Mouse (Mus musculus) intestine, embryonic 14.5 days (tissue): ENCODE results near the gene Arpc1b. TPM values are rescaled to one million over a fixed set of nuclear protein-coding genes. Genes with fewer than 3 reads are reported as not detected.
A peak's percentile ranks its signal among the peaks of the same experiment; 100 is the strongest.
"Not testable (repeated sequence)": the region's sequence is repeated elsewhere in the genome, so short reads cannot be mapped to it uniquely, and the experiment has no call there.

ENCODE experiments used
- ATAC-seq: fragments of 200-750 bp; cut with Nextera tagmentation; replicated peaks from 2 replicates; pipeline ENCODE4 v1.8.0; 2017; ENCODE audit warnings: low read depth, moderate number of reproducible peaks, moderate TSS enrichment, moderate library complexity; ENCODE audit not compliant: low FRiP score, low TSS enrichment
- DNase-seq: peaks from one replicate; pipeline ENCODE4 v3.0.0-alpha.2; 2018; ENCODE audit warnings: low spot score
- H3K27ac ChIP-seq: fragments of 300-500 bp; sonication (generic); 2 replicates; pipeline ENCODE4 v1.5.1; 2014; ENCODE audit warnings: low read depth, mild to moderate bottlenecking, control low read depth
- H3K27me3 ChIP-seq: fragments of 300-500 bp; sonication (generic); replicated peaks from 2 replicates; pipeline ENCODE4 v1.6.1; 2014; ENCODE audit warnings: low read length, control low read depth; ENCODE audit not compliant: control insufficient read depth, insufficient read depth
- H3K36me3 ChIP-seq: fragments of 300-500 bp; sonication (generic); 2 replicates; pipeline ENCODE4 v1.6.1; 2014; ENCODE audit warnings: low read length, control low read depth; ENCODE audit not compliant: control insufficient read depth, insufficient read depth
- H3K4me1 ChIP-seq: fragments of 300-500 bp; sonication (generic); replicated peaks from 2 replicates; pipeline ENCODE4 v1.6.1; 2014; ENCODE audit warnings: low read length, control low read depth, mixed read lengths; ENCODE audit not compliant: control insufficient read depth, insufficient read depth
- H3K4me2 ChIP-seq: fragments of 300-500 bp; sonication (generic); 2 replicates; pipeline ENCODE4 v1.6.1; 2014; ENCODE audit warnings: low read length
- H3K4me3 ChIP-seq: fragments of 300-500 bp; sonication (generic); 2 replicates; pipeline ENCODE4 v1.5.1; 2014; ENCODE audit warnings: low read depth, low read length, control low read depth, mixed read lengths
- H3K9ac ChIP-seq: fragments of 300-500 bp; sonication (generic); 2 replicates; pipeline ENCODE4 v1.6.1; 2014; ENCODE audit warnings: mild to moderate bottlenecking, low read length
- H3K9me3 ChIP-seq: fragments of 300-500 bp; sonication (generic); 2 replicates; pipeline ENCODE4 v1.6.1; 2016; ENCODE audit warnings: low read length, control low read depth; ENCODE audit not compliant: control insufficient read depth
- WGBS: fragments of 180-500 bp; shearing (Covaris S2); extraction: QIAGEN DNeasy Blood & Tissue Kit; methylation state at CpG from one replicate; pipeline ENCODE4 v1.1.7; 2014; 5-methylcytosine and 5-hydroxymethylcytosine counted together
- polyA plus RNA-seq: library from polyadenylated mRNA; unstranded; fragments of >200 nt; fragmentation: Nextera tagmentation; extraction: Ambion mirVana; gene quantifications from 2 replicates; pipeline ENCODE4 v1.2.1, GENCODE M21; 2014

The Arpc1b gene
- polyA plus RNA-seq, 1 experiment from 2014 or later, result 305 TPM

DNA sequence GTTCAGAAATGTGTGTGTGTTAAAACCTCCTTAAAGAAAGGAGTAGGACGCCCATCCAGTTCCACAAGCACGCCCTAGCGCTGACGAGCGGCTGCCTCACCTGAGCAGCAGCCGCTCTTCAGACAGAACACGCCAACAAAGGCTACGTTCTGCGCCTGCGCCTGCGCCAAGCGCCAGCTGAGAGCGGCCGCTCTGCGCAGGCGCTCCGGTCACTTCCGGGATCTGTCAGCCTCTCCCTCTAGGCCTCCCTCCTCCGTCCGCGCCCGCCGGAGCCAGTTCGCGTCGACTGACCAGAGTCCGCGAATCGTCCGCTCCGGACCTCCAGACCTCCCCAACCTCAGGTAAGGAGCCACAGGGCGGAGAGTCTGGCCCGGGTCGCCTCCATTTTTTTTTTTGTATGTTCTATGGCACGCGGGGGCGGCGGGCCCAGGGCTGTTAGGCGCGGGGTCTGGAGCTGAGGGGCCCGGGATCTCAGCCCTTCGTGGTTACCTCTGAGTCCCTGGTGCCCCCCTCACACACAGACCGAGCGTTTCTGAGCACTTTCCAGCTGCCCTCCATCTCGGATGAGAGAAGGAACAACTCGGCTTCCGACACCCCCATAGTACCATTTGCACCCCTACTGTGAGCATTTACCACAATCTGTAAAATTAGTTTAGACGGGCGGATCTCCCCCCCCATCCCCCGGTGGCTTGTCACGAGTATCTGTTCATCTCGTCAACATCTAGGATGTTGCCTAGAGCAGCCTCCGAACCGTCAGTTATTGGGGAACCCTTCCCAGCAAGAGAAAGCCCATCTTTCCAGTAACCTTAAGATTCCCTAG lies 30.2 kb upstream of the Arpc1b start, which contains the start of the genes Arpc1a and Kpna7:
Gene Arpc1a (plus strand): TSS at position 199 of the 820 bp plus-strand sequence.
Gene Kpna7 (minus strand): TSS at position 399 of the 820 bp plus-strand sequence.
- Histone ChIP-seq H3K27me3 (no peaks in the 10 kb centered on the region), H3K4me1 (peaks cover 7% of the 10 kb centered on the region), H3K9ac (peak within 1 kb of the TSS; percentile 87), H3K36me3 (peaks cover 4% of the 10 kb centered on the region; the same call in 1 of the 2 replicates), H3K27ac (peak within 1 kb of the TSS; percentile 73), H3K4me2 (peak within 1 kb of the TSS; percentile 76), H3K9me3 (no peaks in the 10 kb centered on the region), H3K4me3 (peak within 1 kb of the TSS; percentile 85)
- under 1% methylated on average over 54 of the region's 54 CpGs for WGBS
- peak; percentile 97 for ATAC-seq
- peak; percentile 90 for DNase-seq

DNA sequence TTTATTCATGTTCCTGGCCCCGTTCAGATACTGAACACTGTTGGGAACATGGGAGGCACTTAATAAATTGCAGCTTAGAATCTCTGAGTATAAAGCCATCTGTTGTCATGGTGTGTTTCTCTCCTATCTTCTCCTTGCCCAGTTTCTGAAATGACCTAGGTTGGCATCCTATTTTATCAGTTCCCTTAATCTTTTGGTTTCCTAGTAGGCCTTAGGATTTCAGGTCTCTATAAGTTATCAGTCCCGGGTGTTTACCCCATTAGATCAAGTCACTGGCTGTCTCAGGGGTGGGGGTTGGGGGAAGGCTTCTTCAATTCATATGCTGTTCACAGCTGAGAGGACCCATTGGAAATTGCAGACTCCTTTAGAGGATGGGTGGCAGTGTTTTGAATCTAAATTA lies 29.2 kb upstream of the Arpc1b start:
- ATAC-seq (no peak), DNase-seq (no peak)
- peak overlapping the region; percentile 76 for H3K4me2 ChIP-seq
- no peaks in the 10 kb centered on the region for H3K27me3 ChIP-seq
- H3K4me1 ChIP-seq, result peaks cover 7% of the 10 kb centered on the region
- peak overlapping the region; percentile 87 for H3K9ac ChIP-seq
- H3K4me3 ChIP-seq, result peak overlapping the region; percentile 85
- 49% methylated on average over 2 of the region's 2 CpGs for WGBS
- peaks cover 11% of the 10 kb centered on the region; the same call in 1 of the 2 replicates for H3K36me3 ChIP-seq
- H3K27ac ChIP-seq, result no peak overlapping the region
- H3K9me3 ChIP-seq, result no peaks in the 10 kb centered on the region

DNA sequence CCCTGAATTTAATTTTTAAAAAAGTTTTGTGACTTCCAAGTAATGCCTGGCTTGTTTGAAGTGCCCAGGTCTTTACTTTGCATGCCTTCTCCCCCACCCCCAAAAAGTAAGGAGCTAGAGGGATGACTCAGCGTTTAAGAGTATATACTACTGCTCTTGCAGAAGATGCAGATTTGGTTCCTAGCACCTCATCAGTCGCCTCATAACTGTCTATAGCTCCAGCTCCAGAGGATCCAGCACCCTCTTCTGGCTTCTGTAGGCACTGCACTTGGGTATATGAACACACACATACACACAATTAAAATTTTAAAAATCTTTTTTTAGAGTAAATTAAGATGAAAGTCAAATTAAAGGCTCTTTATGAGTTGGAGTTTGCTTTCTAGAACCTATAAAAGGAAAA lies 25.8 kb upstream of the Arpc1b start:
- H3K4me2 ChIP-seq, result no peak overlapping the region
- H3K27ac ChIP-seq, result no peak overlapping the region
- ATAC-seq, result no peak
- H3K4me3 ChIP-seq, result no peak overlapping the region
- 98% methylated on average over 2 of the region's 2 CpGs for WGBS
- H3K4me1 ChIP-seq, result peaks cover 7% of the 10 kb centered on the region
- H3K27me3 ChIP-seq, result no peaks in the 10 kb centered on the region
- no peak for DNase-seq
- no peak overlapping the region for H3K9ac ChIP-seq
- H3K36me3 ChIP-seq, result peaks cover 30% of the 10 kb centered on the region
- no peaks in the 10 kb centered on the region for H3K9me3 ChIP-seq

DNA sequence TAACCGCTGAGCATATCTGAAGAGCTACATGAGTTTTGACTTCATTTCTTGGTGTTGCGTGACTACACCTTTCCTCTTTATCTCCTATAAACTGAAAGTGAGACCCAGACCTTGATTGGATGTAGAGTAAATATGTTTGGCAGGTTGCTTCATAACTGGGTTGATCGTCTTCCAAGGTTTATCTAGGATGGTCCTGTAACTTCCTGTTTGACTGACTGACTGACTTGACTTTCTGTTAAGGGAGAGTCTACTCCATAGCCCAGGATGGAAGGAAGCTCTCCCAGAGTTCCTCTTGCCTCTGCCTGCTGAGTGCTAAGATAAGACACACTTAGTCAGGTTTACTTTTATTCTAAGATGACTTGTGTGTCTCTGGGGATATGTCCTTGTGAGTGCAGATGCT lies 24.1 kb upstream of the Arpc1b start:
- peaks cover 47% of the 10 kb centered on the region for H3K36me3 ChIP-seq

DNA sequence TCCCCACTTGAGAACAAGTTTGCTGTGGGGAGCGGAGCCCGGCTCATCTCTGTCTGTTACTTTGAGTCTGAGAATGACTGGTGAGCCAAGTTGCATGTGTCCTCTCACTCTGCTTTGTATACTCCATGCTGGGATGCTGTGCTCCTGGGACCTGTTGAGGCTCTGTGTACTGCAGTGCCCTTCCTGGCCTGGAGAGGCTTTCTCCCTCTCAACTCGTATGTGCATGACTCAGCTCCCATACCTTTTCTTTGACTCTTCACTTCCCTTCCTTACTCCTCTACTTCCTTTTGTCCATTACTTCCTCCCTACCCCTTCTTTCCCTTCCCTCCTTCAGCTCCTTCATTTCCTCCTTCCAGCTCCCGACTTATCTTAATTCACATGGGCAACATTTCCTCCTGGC lies 17.8 kb upstream of the Arpc1b start:
- Histone ChIP-seq H3K4me2 (no peak overlapping the region), H3K27ac (no peak overlapping the region), H3K4me1 (no peaks in the 10 kb centered on the region), H3K36me3 (peaks cover 94% of the 10 kb centered on the region), H3K9ac (no peak overlapping the region), H3K27me3 (no peaks in the 10 kb centered on the region), H3K4me3 (no peak overlapping the region), H3K9me3 (no peaks in the 10 kb centered on the region)
- ATAC-seq (no peak), DNase-seq (no peak)
- 91% methylated on average over 4 of the region's 4 CpGs for WGBS

More for the DNA sequence above, 24.1 kb upstream of the Arpc1b start:
- H3K27ac ChIP-seq, result no peak overlapping the region
- no peaks in the 10 kb centered on the region for H3K9me3 ChIP-seq
- no peaks in the 10 kb centered on the region for H3K27me3 ChIP-seq
- H3K4me1 ChIP-seq, result peaks cover 2% of the 10 kb centered on the region; the same call in 1 of the 2 replicates
- 85% methylated on average over 3 of the region's 3 CpGs for WGBS
- H3K9ac ChIP-seq, result no peak overlapping the region
- no peak overlapping the region for H3K4me2 ChIP-seq
- no peak for DNase-seq
- no peak for ATAC-seq
- no peak overlapping the region for H3K4me3 ChIP-seq

DNA sequence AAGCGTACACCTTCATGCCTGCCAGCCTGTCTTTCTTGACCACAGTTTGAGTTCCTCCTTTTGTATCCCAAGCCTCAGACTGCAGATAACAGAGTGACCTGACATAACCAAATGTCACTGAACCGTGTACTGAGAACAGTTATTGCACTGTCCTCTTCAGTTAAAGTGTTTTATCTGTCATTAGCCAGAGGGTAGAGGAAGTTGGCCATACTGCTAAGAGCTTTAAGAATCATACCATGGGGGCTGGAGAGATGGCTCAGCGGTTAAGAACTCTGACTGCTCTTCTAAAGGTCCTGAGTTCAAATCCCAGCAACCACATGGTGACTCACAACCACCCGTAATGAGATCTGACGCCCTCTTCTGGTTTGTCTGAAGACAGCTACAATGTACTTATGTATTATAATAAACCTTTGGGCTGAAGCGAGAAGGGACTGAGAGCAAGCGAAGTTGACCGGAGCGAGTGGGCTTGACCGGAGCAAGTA lies 15.6 kb upstream of the Arpc1b start:
- Histone ChIP-seq H3K36me3 (peaks cover 86% of the 10 kb centered on the region), H3K27me3 (no peaks in the 10 kb centered on the region), H3K9me3 (no peaks in the 10 kb centered on the region), H3K9ac (no peak overlapping the region), H3K27ac (no peak overlapping the region), H3K4me3 (no peak overlapping the region), H3K4me2 (no peak overlapping the region), H3K4me1 (no peaks in the 10 kb centered on the region)
- DNase-seq, result no peak
- WGBS, result 88% methylated on average over 10 of the region's 10 CpGs
- ATAC-seq, result no peak

DNA sequence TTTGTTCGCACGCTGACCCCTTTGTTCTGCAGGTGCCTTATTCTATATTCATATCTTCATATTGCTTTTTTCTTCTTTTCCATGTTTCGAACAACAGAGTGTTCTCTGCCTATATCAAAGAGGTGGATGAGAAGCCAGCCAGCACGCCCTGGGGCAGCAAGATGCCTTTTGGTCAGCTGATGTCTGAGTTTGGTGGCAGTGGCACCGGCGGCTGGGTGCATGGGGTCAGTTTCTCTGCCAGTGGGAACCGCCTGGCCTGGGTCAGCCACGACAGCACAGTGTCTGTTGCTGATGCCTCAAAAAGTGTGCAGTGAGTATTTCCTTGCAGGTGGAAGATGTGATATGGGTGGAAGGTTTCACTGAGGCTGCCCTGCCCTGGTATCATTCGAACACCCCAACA lies 13.1 kb upstream of the Arpc1b start:
- H3K36me3 ChIP-seq, result peaks cover 85% of the 10 kb centered on the region
- ATAC-seq, result no peak
- DNase-seq, result no peak
- H3K27ac ChIP-seq, result no peak overlapping the region
- H3K9me3 ChIP-seq, result no peaks in the 10 kb centered on the region
- WGBS, result 95% methylated on average over 9 of the region's 9 CpGs
- no peak overlapping the region for H3K4me3 ChIP-seq
- no peaks in the 10 kb centered on the region for H3K27me3 ChIP-seq
- H3K9ac ChIP-seq, result no peak overlapping the region
- H3K4me1 ChIP-seq, result no peaks in the 10 kb centered on the region
- H3K4me2 ChIP-seq, result no peak overlapping the region

DNA sequence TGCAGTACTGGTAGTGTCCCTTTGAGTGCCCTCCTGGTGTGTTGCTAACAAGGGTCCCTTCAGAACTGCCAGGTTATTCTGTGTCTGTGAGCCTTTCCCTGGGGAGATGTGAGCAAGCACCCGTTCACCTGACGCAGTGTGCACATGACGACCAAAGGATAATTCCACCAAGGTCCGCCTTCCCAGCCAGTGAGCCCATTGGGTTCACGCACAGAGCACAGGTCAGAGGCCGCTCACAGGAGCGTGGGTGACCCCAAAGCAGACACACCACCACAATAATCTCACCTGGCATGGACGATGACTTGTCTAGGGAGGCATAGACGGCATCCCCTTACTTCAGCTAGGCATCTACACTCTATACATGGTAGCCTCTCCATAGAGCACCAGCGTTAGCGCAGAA lies 12.6 kb upstream of the Arpc1b start:
- not testable (repeated sequence) for H3K27me3 ChIP-seq, H3K27ac ChIP-seq, H3K9ac ChIP-seq, H3K4me1 ChIP-seq, DNase-seq, H3K9me3 ChIP-seq, H3K4me3 ChIP-seq, H3K4me2 ChIP-seq
- peaks cover 85% of the 10 kb centered on the region for H3K36me3 ChIP-seq
- 0 out of 2 replicates have a peak, but pooled peaks have one; percentile 16 for ATAC-seq
- WGBS, result 97% methylated on average over 11 of the region's 11 CpGs
